Mouse (Mus musculus): ENCODE measurements around the gene Dap. TPM values are rescaled to one million over a fixed set of nuclear protein-coding genes. Genes with fewer than 3 reads are reported as not detected.

The Dap gene
- total RNA-seq, 2 experiments from 2014 or later = 92.0 to 93.7 TPM

Other genes with a start within 250 kb of the Dap start
- 1 to 10 TPM; 1.3 to 4.4 TPM for gene Ankrd33b, start 143.4 kb downstream of the Dap start, total RNA-seq (2021)
- 1 to 10 TPM; 3.7 to 4.9 TPM for gene Ropn1l, start 229.4 kb downstream of the Dap start, total RNA-seq (2021)